Mouse (Mus musculus): ENCODE measurements around the gene Atxn7l2.
"Not testable (repeated sequence)": the region's sequence is repeated elsewhere in the genome, so short reads cannot be mapped to it uniquely, and the experiment has no call there.

Atxn7l2 gene

GRCm38 (mm10) chr3:108210771-108211139, at the start of gene Atxn7l2:
Gene Atxn7l2, minus strand, starts transcription at chr3:108210934.
- no peak for DNase-seq (ENCODE audit: low read depth, low spot score)

GRCm38 (mm10) chr3:108259319-108259718, 48.6 kb upstream of the Atxn7l2 start:
- DNase-seq (ENCODE audit: low read depth, low spot score) = no peak

- no peak for DNase-seq (ENCODE audit: low read depth, low spot score)
Observed at GRCm38 (mm10) chr3:108257831-108258500, 47.2 kb upstream of the Atxn7l2 start.

- DNase-seq (ENCODE audit: low read depth, low spot score) = peak; percentile 96
Observed at GRCm38 (mm10) chr3:108256719-108257637, 46.2 kb upstream of the Atxn7l2 start, which contains the start of gene Psma5. Gene Psma5, plus strand, starts transcription at chr3:108256926.

- no peak for DNase-seq (ENCODE audit: low read depth, low spot score)
Observed at GRCm38 (mm10) chr3:108246857-108247256, 36.1 kb upstream of the Atxn7l2 start.

GRCm38 (mm10) chr3:108241243-108241839, 30.6 kb upstream of the Atxn7l2 start:
- DNase-seq (ENCODE audit: low read depth, low spot score) = no peak

GRCm38 (mm10) chr3:108237474-108238102, 26.9 kb upstream of the Atxn7l2 start:
- DNase-seq (ENCODE audit: low read depth, low spot score) = not testable (repeated sequence)

GRCm38 (mm10) chr3:108231646-108232045, 20.9 kb upstream of the Atxn7l2 start:
- no peak for DNase-seq (ENCODE audit: low read depth, low spot score)

- DNase-seq (ENCODE audit: low read depth, low spot score) = no peak
Observed at GRCm38 (mm10) chr3:108227521-108227920, 16.8 kb upstream of the Atxn7l2 start.

GRCm38 (mm10) chr3:108226558-108227350, 16.0 kb upstream of the Atxn7l2 start, which contains the start of gene Sypl2:
Gene Sypl2, minus strand, starts transcription at chr3:108226648.
- DNase-seq (ENCODE audit: low read depth, low spot score) = no peak

GRCm38 (mm10) chr3:108225711-108226557, 15.2 kb upstream of the Atxn7l2 start:
- no peak for DNase-seq (ENCODE audit: low read depth, low spot score)

- DNase-seq (ENCODE audit: low read depth, low spot score) = no peak
Observed at GRCm38 (mm10) chr3:108220661-108221060, 9.9 kb upstream of the Atxn7l2 start.

GRCm38 (mm10) chr3:108214734-108215133, 4.0 kb upstream of the Atxn7l2 start:
- no peak for DNase-seq (ENCODE audit: low read depth, low spot score)

GRCm38 (mm10) chr3:108212406-108212805, 1.7 kb upstream of the Atxn7l2 start:
- DNase-seq (ENCODE audit: low read depth, low spot score) = no peak

- DNase-seq (ENCODE audit: low read depth, low spot score) = peak; percentile 49
Observed at GRCm38 (mm10) chr3:108211845-108212244, 1.1 kb upstream of the Atxn7l2 start.

GRCm38 (mm10) chr3:108209946-108210770, 576 bp downstream of the Atxn7l2 start:
- peak; percentile 96 for DNase-seq (ENCODE audit: low read depth, low spot score)

- no peak for DNase-seq (ENCODE audit: low read depth, low spot score)
Observed at GRCm38 (mm10) chr3:108209536-108209935, 1.2 kb downstream of the Atxn7l2 start.

- DNase-seq (ENCODE audit: low read depth, low spot score) = no peak
Observed at GRCm38 (mm10) chr3:108209001-108209400, 1.7 kb downstream of the Atxn7l2 start.
